Mouse (Mus musculus): ENCODE results near the gene Mertk. TPM values are rescaled to one million over a fixed set of nuclear protein-coding genes. Genes with fewer than 3 reads are reported as not detected.

Gene Mertk
- polyA plus RNA-seq, 1 experiment, result 2.2 TPM

GRCm38 (mm10) chr2:128765787-128766186 lies 67.0 kb downstream of the Mertk start:
- TF ChIP-seq CTCF (IDR thresholded peaks at IDR 0.05; ENCODE audit: control insufficient read depth, insufficient read depth, insufficient replicate concordance, low read depth, low read length) (no peak), POLR2A (IDR thresholded peaks at IDR 0.05; ENCODE audit: control insufficient read depth, low read depth, low read length) (no peak)
- Histone ChIP-seq H3K4me1 (ENCODE audit: control insufficient read depth, insufficient read depth, low read length) (no peaks in the 10 kb centered on the region), H3K27ac (ENCODE audit: control insufficient read depth, insufficient read depth, low read depth, low read length) (no peak overlapping the region), H3K4me3 (ENCODE audit: control insufficient read depth, low read depth, low read length) (no peak overlapping the region), H3K27me3 (ENCODE audit: control insufficient read depth, insufficient read depth, low read length) (no peaks in the 10 kb centered on the region), H3K36me3 (ENCODE audit: control insufficient read depth, insufficient read depth, low read length) (no peaks in the 10 kb centered on the region)

GRCm38 (mm10) chr2:128768545-128769247 lies 69.9 kb downstream of the Mertk start:
- Histone ChIP-seq H3K27me3 (ENCODE audit: control insufficient read depth, insufficient read depth, low read length) (no peaks in the 10 kb centered on the region), H3K36me3 (ENCODE audit: control insufficient read depth, insufficient read depth, low read length) (no peaks in the 10 kb centered on the region), H3K4me1 (ENCODE audit: control insufficient read depth, insufficient read depth, low read length) (no peaks in the 10 kb centered on the region), H3K4me3 (ENCODE audit: control insufficient read depth, low read depth, low read length) (no peak overlapping the region), H3K27ac (ENCODE audit: control insufficient read depth, insufficient read depth, low read depth, low read length) (no peak overlapping the region)
- TF ChIP-seq CTCF (IDR thresholded peaks at IDR 0.05; ENCODE audit: control insufficient read depth, insufficient read depth, insufficient replicate concordance, low read depth, low read length), result no peak
- no peak for TF ChIP-seq POLR2A (IDR thresholded peaks at IDR 0.05; ENCODE audit: control insufficient read depth, low read depth, low read length)

- no peak for TF ChIP-seq POLR2A (IDR thresholded peaks at IDR 0.05; ENCODE audit: control insufficient read depth, low read depth, low read length)
- no peak for TF ChIP-seq CTCF (IDR thresholded peaks at IDR 0.05; ENCODE audit: control insufficient read depth, insufficient read depth, insufficient replicate concordance, low read depth, low read length)
- Histone ChIP-seq H3K27me3 (ENCODE audit: control insufficient read depth, insufficient read depth, low read length) (no peaks in the 10 kb centered on the region), H3K4me3 (ENCODE audit: control insufficient read depth, low read depth, low read length) (no peak overlapping the region), H3K4me1 (ENCODE audit: control insufficient read depth, insufficient read depth, low read length) (no peaks in the 10 kb centered on the region), H3K36me3 (ENCODE audit: control insufficient read depth, insufficient read depth, low read length) (no peaks in the 10 kb centered on the region), H3K27ac (ENCODE audit: control insufficient read depth, insufficient read depth, low read depth, low read length) (no peak overlapping the region)
These were observed 71.8 kb downstream of the Mertk start for GRCm38 (mm10) chr2:128770557-128770956.

GRCm38 (mm10) chr2:128771048-128771447 lies 72.3 kb downstream of the Mertk start:
- TF ChIP-seq POLR2A (IDR thresholded peaks at IDR 0.05; ENCODE audit: control insufficient read depth, low read depth, low read length) (no peak), CTCF (IDR thresholded peaks at IDR 0.05; ENCODE audit: control insufficient read depth, insufficient read depth, insufficient replicate concordance, low read depth, low read length) (no peak)
- no peaks in the 10 kb centered on the region for H3K27me3 ChIP-seq (ENCODE audit: control insufficient read depth, insufficient read depth, low read length)
- no peak overlapping the region for H3K27ac ChIP-seq (ENCODE audit: control insufficient read depth, insufficient read depth, low read depth, low read length)
- H3K36me3 ChIP-seq (ENCODE audit: control insufficient read depth, insufficient read depth, low read length), result no peaks in the 10 kb centered on the region
- H3K4me1 ChIP-seq (ENCODE audit: control insufficient read depth, insufficient read depth, low read length), result no peaks in the 10 kb centered on the region
- H3K4me3 ChIP-seq (ENCODE audit: control insufficient read depth, low read depth, low read length), result no peak overlapping the region

- H3K4me3 ChIP-seq (ENCODE audit: control insufficient read depth, low read depth, low read length), result no peak overlapping the region
- H3K27me3 ChIP-seq (ENCODE audit: control insufficient read depth, insufficient read depth, low read length), result no peaks in the 10 kb centered on the region
- no peaks in the 10 kb centered on the region for H3K4me1 ChIP-seq (ENCODE audit: control insufficient read depth, insufficient read depth, low read length)
- H3K27ac ChIP-seq (ENCODE audit: control insufficient read depth, insufficient read depth, low read depth, low read length), result no peak overlapping the region
- no peaks in the 10 kb centered on the region for H3K36me3 ChIP-seq (ENCODE audit: control insufficient read depth, insufficient read depth, low read length)
- TF ChIP-seq CTCF (IDR thresholded peaks at IDR 0.05; ENCODE audit: control insufficient read depth, insufficient read depth, insufficient replicate concordance, low read depth, low read length), result no peak
- no peak for TF ChIP-seq POLR2A (IDR thresholded peaks at IDR 0.05; ENCODE audit: control insufficient read depth, low read depth, low read length)
These were observed 73.1 kb downstream of the Mertk start for GRCm38 (mm10) chr2:128771750-128772338.

- no peaks in the 10 kb centered on the region for H3K36me3 ChIP-seq (ENCODE audit: control insufficient read depth, insufficient read depth, low read length)
- H3K4me3 ChIP-seq (ENCODE audit: control insufficient read depth, low read depth, low read length), result no peak overlapping the region
- H3K4me1 ChIP-seq (ENCODE audit: control insufficient read depth, insufficient read depth, low read length), result no peaks in the 10 kb centered on the region
- H3K27ac ChIP-seq (ENCODE audit: control insufficient read depth, insufficient read depth, low read depth, low read length), result no peak overlapping the region
- no peaks in the 10 kb centered on the region for H3K27me3 ChIP-seq (ENCODE audit: control insufficient read depth, insufficient read depth, low read length)
- TF ChIP-seq CTCF (IDR thresholded peaks at IDR 0.05; ENCODE audit: control insufficient read depth, insufficient read depth, insufficient replicate concordance, low read depth, low read length), result no peak
- no peak for TF ChIP-seq POLR2A (IDR thresholded peaks at IDR 0.05; ENCODE audit: control insufficient read depth, low read depth, low read length)
These were observed 83.5 kb downstream of the Mertk start for GRCm38 (mm10) chr2:128782231-128782630.

- Histone ChIP-seq H3K27ac (ENCODE audit: control insufficient read depth, insufficient read depth, low read depth, low read length) (no peak overlapping the region), H3K4me3 (ENCODE audit: control insufficient read depth, low read depth, low read length) (no peak overlapping the region), H3K4me1 (ENCODE audit: control insufficient read depth, insufficient read depth, low read length) (no peaks in the 10 kb centered on the region), H3K36me3 (ENCODE audit: control insufficient read depth, insufficient read depth, low read length) (no peaks in the 10 kb centered on the region), H3K27me3 (ENCODE audit: control insufficient read depth, insufficient read depth, low read length) (no peaks in the 10 kb centered on the region)
- TF ChIP-seq CTCF (IDR thresholded peaks at IDR 0.05; ENCODE audit: control insufficient read depth, insufficient read depth, insufficient replicate concordance, low read depth, low read length) (no peak), POLR2A (IDR thresholded peaks at IDR 0.05; ENCODE audit: control insufficient read depth, low read depth, low read length) (no peak)
These were observed 85.0 kb downstream of the Mertk start for GRCm38 (mm10) chr2:128783660-128784345.
